Mouse (Mus musculus) spleen, embryonic (tissue): ENCODE measurements around the gene Rhbdd1.

Experiments used
- CTCF ChIA-PET: fragments of 350-600 bp; sonication (Branson Sonifier 250); formaldehyde crosslinking; loops from one replicate; lab custom pipeline; 2022; lab: Charles Lee

Gene Rhbdd1

DNA sequence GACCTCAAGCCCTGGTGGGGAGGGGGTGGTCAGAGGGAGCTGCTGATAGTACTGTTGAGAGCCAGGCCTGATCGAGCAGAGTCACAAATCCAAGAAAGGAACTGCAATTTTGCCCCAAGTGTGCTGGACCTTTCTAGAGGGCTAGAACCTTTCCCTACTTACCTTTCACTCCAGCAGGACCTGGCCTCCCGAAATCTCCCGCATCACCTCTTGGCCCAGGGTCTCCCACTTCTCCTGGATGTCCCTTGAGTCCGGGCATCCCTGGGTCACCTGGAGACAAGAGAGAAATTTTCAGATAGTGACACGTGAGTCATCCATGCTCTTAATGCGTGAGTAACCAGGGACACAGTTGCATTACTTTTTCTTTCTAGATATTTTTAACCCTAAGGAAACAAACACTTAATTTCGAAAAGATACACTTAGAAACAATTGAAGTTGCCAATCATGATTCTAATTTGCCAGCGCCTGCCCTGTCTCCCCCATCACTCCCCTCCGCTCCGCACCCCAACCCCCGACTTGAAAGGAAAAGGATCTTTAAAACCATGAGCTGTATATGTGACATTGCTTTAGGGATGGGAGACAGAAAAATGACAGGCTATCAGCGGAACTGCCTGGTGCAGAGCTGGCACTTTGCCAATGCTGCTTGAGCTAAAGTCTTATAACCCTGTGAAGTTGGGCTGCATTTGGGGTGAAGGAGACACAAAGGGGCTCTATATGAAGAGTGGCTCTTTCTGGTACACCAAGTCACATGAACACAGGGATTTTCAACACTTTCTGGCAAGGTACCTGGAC, 163.6 kb downstream of the Rhbdd1 start:
- CTCF ChIA-PET, result no interaction called here

DNA sequence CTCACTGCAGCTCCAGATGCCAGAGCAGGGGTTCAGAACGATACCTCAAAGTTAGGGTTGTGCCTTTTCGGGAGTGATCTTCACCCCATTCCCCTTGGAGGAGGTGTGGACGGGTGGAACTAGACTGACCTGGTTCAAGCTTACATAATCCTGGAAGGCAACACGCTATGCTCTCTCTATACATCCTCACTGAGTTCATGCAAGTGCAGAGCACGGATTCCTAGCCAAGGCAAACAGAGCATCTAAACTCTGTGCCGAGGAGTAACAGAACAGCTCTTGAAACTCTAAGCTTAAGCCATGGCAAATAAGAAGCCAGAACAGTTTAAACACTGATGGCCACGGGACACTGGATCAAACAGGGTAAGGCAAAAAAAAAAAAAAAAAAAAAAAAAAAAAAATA, 166.1 kb downstream of the Rhbdd1 start:
- CTCF ChIA-PET, result no interaction called here

DNA sequence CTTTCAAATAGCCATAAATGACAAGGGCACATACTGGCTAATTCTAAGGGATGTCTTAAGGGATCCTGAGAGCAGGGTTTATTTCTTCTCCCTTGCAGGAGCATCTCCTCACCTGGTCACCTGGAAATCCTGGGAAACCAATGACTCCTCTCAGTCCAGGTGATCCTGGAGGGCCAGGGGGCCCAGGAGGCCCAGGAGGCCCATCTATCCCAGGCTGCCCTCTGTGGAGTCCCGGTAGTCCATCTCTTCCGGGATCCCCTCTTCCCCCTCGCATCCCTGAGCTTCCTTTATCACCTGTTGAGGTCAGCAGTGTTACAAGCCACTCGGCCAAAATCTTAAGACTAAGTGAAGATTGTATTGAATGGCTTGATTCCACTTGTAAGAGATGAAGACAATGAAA, 170.1 kb downstream of the Rhbdd1 start:
- CTCF ChIA-PET, result no interaction called here

DNA sequence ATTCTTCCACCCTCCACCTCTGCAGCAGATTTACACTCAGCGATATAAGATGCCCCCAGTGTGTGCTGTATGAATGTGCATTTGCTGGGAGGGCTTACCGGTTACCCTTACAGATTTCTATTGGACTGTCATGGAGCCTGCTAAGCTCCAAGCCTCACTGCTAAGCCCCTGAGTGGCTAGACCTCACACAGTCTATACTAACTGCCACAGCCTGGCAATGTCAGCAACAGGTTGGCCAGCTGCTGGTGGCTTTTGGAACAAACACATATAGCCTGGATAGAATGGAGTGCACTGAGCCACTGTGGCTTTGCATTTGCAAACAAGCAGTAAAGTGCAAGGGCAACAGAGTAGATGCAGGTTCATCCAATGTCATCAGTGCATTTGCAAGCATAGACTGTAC, 175.7 kb downstream of the Rhbdd1 start:
- CTCF ChIA-PET, result no interaction called here
